Mouse (Mus musculus): ENCODE measurements around the gene Fkbp15. TPM values are rescaled to one million over a fixed set of nuclear protein-coding genes. Genes with fewer than 3 reads are reported as not detected.

The Fkbp15 gene
- 10 to 100 TPM; 41.5 to 49.5 TPM for polyA plus RNA-seq (2017; shearing (Covaris generic))

- peak; percentile 99 for ATAC-seq
Observed at GRCm38 (mm10) chr4:62360088-62360804, at the start of gene Fkbp15, which contains the start of gene Slc31a1. Gene Fkbp15, minus strand, starts transcription at chr4:62360548. Gene Slc31a1, plus strand, starts transcription at chr4:62360727.

- ATAC-seq: no peak
Observed at GRCm38 (mm10) chr4:62409615-62410014, 49.3 kb upstream of the Fkbp15 start.

GRCm38 (mm10) chr4:62408601-62409282, 48.4 kb upstream of the Fkbp15 start, which contains the start of the genes Cdc26 and Prpf4:
Gene Cdc26, minus strand, starts transcription at chr4:62408642.
Gene Prpf4, plus strand, starts transcription at chr4:62408797.
- peak; percentile 97 for ATAC-seq

- ATAC-seq: peak; percentile 28
Observed at GRCm38 (mm10) chr4:62407730-62408582, 47.6 kb upstream of the Fkbp15 start.

- no peak for ATAC-seq
Observed at GRCm38 (mm10) chr4:62406133-62406532, 45.8 kb upstream of the Fkbp15 start.

GRCm38 (mm10) chr4:62398956-62399355, 38.6 kb upstream of the Fkbp15 start:
- ATAC-seq: no peak

- no peak for ATAC-seq
Observed at GRCm38 (mm10) chr4:62397616-62398365, 37.4 kb upstream of the Fkbp15 start.

- ATAC-seq: no peak
Observed at GRCm38 (mm10) chr4:62395806-62396205, 35.5 kb upstream of the Fkbp15 start.

GRCm38 (mm10) chr4:62393459-62393858, 33.1 kb upstream of the Fkbp15 start:
- ATAC-seq: no peak

- no peak for ATAC-seq
Observed at GRCm38 (mm10) chr4:62391892-62392291, 31.5 kb upstream of the Fkbp15 start.

- ATAC-seq: no peak
Observed at GRCm38 (mm10) chr4:62389592-62390512, 29.5 kb upstream of the Fkbp15 start.

- ATAC-seq: no peak
Observed at GRCm38 (mm10) chr4:62385439-62385838, 25.1 kb upstream of the Fkbp15 start.

- ATAC-seq: no peak
Observed at GRCm38 (mm10) chr4:62384159-62384558, 23.8 kb upstream of the Fkbp15 start.

- ATAC-seq: no peak
Observed at GRCm38 (mm10) chr4:62383752-62384151, 23.4 kb upstream of the Fkbp15 start.

- no peak for ATAC-seq
Observed at GRCm38 (mm10) chr4:62383207-62383606, 22.9 kb upstream of the Fkbp15 start.

GRCm38 (mm10) chr4:62379724-62380381, 19.5 kb upstream of the Fkbp15 start:
- ATAC-seq: no peak

- no peak for ATAC-seq
Observed at GRCm38 (mm10) chr4:62376123-62376522, 15.8 kb upstream of the Fkbp15 start.

- no peak for ATAC-seq
Observed at GRCm38 (mm10) chr4:62374342-62374741, 14.0 kb upstream of the Fkbp15 start.

- no peak for ATAC-seq
Observed at GRCm38 (mm10) chr4:62373668-62374067, 13.3 kb upstream of the Fkbp15 start.

GRCm38 (mm10) chr4:62372818-62373520, 12.6 kb upstream of the Fkbp15 start:
- no peak for ATAC-seq
